Mouse (Mus musculus) layer of hippocampus, adult 9-11 months (tissue): ENCODE results near the gene Akr1c12.
"Not testable (repeated sequence)": the region's sequence is repeated elsewhere in the genome, so short reads cannot be mapped to it uniquely, and the experiment has no call there.

Experiments used
- DNase-seq: peaks from one replicate; pipeline ENCODE4 v3.0.0; 2022

Gene Akr1c12

DNA sequence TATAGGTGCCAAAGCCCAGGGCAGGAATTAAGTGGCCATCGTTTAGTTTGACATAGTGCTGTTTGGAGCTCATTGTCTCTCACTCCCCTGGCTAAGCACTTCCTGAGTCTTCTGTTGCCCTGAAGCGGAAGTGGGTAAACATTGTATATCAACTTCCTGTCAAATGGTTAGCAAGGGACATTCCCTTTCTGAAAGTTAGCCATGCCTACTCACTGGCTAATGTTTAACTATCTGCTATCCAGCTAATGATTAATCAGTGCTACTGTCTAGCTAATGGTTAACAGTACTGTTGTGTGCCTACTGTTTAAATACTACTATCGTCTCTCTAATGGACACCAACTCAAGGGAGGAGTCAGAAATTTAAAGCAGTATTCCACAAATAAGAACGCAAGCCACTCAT is at the start of gene Akr1c12:
Gene Akr1c12 (minus strand): TSS at position 150 of the 400 bp plus-strand sequence.
- no peak for DNase-seq

- DNase-seq, result no peak
These were observed 39.5 kb upstream of the Akr1c12 start for GRCm38 (mm10) chr13:4318773-4319172.

DNA sequence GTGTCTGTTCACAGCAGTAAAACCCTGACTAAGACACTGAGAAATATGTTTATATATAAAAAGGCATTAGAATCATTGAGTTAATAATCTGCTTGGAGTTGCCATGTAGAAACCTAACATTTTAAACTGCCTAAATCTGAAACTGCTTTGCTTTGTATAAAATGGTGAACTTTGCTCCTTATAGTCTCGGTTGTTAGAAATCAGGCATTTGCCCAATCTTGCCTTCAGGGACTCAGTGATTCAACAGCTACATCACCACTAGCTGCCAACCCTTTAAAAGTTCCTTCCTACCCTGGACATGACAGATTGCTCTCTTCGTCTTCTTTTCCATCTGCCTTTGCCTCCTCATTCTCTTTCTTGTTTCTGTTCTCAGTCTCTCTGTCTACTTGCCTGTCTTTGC is 34.7 kb upstream of the Akr1c12 start:
- DNase-seq, result no peak

GRCm38 (mm10) chr13:4304861-4305565 is 25.8 kb upstream of the Akr1c12 start:
- DNase-seq, result no peak

DNA sequence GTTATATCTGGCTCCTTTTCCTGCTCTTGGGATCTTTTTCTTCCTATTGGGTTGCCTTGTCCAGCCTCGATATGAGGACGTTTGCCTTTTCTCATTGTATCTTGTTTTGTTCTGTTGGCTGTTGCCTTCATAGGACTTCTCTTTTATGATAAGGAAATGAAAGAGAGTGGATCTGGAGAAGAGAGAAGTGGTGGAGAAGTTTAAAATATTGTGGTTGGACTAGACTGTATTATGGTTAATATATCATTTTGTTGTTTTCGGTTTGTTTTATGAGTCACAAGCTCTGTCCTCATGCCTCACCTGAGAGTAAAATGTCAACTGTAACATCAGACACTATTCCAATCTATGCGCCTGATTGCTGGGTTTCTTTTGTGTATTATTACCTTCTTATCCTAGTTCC is 17.8 kb upstream of the Akr1c12 start:
- no peak for DNase-seq

- peak; percentile 4 for DNase-seq
These were observed 2.5 kb upstream of the Akr1c12 start for GRCm38 (mm10) chr13:4281471-4282412.

DNA sequence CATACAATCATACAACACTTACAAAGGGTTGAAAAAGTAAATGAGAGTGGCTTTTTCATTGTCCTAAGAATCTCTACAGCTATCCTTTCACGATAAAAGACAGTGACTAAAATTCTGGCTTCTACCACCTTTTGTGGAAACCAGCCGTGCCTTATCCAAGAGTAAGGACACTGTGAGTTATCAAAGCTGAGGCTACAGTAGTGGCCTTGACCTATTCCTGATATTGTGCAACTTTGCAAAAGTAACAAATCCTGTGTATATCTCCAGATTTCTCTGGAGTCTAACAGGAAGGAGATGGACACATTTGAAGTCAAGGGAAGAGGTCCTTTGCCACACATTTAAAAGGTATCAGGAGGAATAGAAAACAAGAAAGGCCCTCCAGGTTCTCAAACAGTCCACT is 1.7 kb downstream of the Akr1c12 start:
- DNase-seq, result no peak

DNA sequence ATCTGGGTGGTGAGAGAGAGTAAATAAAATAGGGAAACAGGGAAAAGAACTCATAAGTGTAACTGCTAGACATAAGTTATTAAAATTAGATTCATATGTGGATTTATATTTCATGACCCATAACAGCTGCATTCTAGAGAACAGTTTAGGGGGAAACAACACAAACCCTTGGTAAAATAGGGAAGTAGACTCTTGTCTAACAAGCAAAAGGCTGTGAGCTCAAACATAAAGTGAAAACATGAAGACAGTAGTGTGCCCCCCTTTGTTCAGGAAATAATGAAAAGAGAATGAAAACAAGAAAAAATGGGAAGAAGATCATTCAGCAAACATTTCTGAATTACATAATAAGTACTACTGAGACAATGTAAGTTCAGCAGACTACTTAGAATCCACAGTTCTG is 8.4 kb downstream of the Akr1c12 start:
- DNase-seq, result no peak

DNA sequence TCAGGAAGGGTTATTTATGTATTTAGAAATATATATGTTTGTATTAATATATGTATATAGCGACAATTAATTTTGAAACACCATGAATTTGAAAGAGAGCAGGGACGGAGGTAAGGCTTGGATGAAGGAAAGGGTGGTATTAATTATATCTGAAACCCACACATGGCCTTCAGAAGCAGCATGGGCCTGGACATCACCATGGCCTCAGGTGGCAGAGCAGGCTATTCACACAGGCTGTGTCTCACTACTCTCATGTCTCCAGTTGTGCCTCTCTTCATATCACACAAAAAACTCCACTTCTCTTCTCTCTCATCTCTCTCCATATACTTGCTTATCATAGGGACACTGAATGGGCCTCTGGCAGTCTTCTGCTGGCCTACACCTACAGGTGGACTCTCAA is 13.8 kb downstream of the Akr1c12 start:
- DNase-seq, result not testable (repeated sequence)

DNA sequence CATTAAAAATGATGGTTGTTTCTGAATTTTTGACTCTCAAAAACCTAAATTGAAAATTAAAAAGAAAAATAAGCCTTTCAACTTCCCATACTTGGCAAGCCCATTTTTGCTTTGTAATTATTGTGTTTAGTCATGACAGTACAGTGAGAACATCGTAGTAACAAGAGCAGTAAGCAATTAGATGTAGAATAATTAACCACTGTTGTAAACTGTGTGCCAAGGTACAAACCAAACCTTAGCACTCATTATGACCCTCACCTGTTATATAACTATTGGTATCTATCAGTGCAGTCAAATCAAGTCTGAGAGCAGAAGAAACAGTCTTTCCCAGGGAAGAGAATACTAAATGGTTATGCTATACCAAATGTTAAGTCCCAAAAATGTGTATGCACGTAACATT is 14.2 kb downstream of the Akr1c12 start:
- DNase-seq, result no peak

- DNase-seq, result no peak
These were observed 14.6 kb downstream of the Akr1c12 start for GRCm38 (mm10) chr13:4264612-4265011.

DNA sequence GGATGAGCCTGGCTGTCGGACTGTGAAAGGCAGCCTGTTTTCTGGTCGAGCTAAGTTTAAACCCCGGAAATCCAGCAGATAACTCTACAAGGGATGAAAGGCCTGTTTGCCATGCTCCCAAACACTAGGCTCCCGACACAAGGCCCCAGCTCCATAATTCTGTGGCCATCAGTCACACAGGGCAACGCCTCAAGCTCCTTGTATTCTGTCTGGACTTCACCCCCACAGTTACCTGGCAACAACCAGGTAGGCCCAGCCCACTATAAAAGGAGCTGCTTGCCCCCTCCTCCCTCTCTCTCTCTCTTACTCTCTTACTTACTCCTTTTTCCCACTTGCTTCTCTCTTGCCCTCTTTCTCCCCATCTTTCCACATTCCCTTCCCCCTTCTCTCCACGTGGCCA is 21.9 kb downstream of the Akr1c12 start:
- no peak for DNase-seq

DNA sequence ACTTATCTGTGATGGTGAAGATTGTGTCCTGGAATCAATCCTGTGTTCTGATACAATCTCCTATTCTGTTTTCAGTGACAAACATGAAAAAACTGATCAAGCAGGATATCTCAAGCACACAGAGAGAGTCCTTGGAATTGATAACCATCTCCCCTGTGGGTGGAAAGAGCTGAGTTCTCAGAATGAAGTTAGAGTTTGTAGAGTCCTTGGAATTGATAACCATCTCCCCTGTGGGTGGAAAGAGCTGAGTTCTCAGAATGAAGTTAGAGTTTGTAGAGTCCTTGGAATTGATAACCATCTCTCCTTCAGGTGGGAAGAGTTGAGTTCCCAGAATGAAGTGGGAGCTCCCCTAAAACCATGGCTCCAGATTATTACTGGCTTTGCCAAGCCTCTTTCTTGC is 22.3 kb downstream of the Akr1c12 start:
- not testable (repeated sequence) for DNase-seq

DNA sequence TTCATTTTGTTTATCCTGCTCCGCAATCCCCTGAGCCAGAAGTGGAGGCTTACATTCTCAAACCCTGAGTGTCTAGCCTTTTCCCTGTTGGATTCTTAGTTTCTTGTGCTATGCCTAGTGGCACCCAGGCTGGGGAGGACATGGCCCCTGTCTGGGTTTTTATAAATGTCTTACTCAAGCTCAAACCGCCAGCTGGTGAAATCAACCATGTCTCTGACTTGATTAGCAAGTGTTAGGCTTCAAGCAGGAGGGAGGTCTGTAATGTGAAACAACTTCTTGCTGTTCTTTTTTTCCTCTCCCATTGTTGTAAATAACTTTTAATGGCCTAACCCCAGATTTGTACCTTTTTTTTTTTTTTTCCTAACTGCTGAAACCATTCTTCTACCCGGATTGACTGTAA is 29.9 kb downstream of the Akr1c12 start:
- DNase-seq, result no peak

DNA sequence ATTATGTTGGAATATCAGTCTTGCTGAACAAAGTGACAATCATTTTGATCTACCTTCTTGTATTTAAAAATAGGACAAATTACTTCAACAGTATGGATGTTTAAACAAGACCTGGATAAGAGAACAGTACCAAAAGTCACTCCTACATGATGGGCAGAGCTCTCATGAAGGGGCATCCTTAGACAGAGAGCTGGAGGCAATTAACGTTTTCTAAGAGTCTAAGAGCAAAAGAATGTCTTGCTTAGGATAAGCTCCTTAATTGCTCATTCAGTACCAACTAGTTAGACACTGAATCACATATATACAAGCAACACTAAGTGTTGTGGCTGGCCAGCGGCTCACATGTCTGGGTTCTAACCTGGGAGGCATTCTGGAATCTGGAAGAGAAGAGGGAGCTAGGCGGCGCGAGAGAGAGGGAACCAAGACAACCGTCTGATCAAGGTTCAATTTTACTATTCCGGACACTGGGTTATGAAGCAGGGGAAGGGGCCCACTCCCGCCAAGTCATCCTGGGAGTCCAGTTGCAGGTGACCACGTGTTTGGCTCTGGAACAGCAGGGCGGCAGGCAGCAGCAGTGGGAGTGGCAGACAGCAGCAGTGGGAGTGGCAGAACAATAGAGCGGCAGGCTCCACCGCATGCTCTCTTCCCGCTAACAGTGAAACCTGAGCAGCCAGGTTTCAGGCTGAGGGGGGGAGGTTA is 34.2 kb downstream of the Akr1c12 start:
- DNase-seq, result no peak

DNA sequence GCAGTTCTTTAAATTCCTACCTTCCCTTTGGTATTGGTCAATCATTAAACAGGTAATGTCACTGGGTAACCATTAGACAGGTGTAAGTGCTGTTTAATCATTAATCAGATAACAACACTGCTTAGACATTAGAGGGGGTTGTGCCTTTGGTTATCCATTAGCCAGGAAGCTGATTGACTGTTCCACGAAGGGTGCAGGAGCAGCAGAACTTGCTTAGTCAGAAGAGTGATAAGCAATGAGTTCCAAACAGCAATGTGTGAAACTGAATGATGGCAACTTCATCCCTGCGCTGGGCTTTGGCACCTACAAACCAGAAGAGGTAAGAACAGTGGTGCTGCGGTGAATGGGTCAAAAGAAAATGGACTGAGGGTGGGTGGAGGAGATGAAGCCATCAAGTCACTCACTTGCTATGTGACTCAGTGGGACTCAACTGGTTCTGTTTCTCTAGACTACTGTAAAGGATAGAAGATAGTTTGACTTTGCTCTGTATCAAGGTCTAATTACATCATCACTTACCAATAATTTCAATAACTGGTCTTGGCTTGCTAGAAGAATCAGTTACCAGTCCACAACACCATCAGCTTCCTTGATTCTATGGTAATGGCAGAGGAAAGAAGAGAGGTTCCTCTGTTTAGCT is 45.6 kb downstream of the Akr1c12 start:
- DNase-seq, result no peak

DNA sequence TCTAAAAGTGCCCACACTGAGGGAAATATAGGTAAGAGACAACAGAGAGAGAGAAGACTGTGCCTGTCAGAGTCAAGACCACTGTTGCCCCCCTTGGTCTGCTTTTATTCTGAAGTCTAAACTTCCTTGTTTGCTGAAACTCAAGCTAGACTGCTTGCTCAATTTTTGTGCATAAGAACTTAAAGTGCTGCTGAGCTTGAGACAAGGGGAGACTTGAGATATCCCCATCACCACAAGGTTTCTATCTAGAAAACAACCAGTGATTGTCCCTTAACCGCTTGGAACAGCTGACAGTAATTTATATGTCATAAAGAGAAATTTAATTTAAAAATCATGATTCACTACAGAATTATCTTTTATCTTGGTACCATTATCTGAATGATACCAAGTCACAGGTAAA is 46.1 kb downstream of the Akr1c12 start:
- no peak for DNase-seq

GRCm38 (mm10) chr13:4230841-4231623 is 48.2 kb downstream of the Akr1c12 start:
- DNase-seq, result no peak

GRCm38 (mm10) chr13:4228441-4228840 is 50.8 kb downstream of the Akr1c12 start, which contains the start of gene Akr1c19:
TSS of gene Akr1c19 (plus strand) at chr13:4228700.
- DNase-seq, result no peak
